Mouse (Mus musculus): ENCODE measurements at regions not wholly inside any gene's neighbourhood (a gene's known extent, or its start where the extent isn't known, plus 50 kb on each side); places are given as distances from the start of the nearest gene placed in this dataset.

DNA sequence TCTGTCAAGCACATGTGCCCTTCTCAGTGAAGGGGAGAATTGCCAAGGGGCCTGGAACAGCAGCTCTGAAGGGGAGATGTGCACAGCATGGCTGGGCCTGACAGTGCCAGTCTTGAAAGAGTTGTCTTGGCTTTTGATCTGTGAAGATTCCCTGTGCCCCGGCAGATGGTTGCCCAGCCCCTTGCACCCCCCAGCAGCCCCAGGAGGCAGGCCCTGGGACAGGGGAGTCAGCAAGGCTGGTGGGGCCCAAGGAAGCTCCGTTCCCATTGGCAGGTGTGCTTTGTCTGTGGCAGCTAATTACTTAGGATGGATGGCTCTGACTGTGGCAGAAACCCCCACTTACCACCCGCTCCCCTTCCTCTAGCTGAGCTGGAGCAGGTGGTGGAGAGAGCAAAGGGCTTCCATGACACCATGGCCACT, 58.6 kb downstream of the Tspan17 start:
- no peak for DNase-seq

DNA sequence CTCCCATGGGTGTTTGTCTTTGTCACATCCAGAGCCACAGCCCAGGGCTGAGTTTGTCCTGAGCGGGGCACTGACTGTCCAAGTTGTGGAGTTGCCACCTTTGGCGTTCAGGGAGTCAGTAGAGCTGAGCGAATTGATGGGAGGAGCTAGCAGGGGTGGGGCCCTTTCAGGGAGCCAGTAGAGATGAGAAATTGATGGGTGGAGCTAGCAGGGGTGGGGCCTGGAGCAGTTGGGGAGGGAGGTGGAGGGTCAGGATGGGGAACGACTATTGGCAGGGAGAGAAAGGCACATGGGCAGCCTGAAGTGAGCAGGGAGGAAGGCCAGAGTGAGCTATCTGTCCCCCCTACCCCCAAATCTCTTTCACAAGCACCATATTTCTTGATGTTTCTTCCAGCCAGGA, 62.0 kb downstream of the Tspan17 start:
- no peak for DNase-seq

DNA sequence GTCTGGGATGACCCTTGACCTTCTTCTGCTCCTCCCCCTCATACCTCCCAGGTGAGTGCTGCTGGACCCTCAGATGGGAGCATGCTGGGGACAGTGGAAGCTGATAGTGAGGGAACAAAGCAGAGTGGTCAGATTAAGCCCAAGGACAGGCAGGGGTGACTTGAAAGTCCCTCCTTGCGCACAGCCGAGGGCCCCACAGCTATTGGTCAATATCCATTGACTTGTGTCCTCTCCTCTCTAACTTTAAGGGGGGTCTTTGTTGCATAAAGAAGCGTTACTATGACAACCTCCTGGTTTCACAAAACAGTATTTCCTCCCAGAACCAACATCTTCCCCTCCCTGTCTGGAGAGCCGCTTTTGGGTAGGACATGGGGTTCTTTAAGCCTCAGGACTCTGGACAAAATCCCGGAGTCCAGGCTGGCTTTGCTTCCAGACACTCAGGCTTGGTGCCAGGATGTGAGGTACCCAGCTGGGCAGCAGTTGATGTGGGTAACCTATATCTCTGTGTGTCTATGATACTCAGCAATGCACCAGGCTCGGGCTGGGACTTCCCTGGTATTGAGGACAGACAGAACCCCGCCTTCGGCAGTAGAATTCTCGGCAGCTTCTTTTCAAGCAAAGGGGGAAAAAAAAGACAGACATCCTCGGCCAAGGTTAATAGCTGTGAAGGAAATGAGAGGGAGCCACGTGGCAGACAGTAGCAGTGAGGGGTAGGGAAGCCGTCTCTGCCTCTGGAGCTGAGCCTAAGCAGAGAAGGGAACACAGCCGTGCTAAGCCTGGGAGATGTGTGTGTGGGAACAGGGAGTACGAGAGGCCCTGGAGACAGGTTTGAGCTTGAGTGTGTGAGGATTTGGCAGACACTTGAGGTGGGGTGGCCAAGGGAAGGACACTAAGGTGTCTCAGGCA, 66.4 kb downstream of the Tspan17 start:
- DNase-seq, result no peak

DNA sequence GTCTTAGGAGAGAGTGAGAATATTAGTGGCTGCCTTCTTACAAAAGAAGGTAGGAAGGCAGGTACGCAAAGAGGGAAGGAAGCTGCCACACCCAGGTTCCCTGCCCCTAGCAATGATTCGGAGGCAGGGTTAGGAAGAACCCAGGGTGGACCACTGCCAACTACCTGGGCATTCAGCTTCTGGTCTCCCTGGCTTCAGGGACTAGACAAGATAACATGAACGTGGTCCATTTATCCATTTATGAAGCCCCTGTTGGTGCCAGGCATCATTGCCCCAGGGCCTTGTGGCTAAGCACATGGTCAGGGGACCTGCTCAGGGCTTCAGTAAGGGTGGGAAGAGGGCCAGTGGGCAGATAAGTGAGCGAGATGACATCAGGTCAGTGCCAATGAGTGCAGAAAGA, 73.8 kb downstream of the Tspan17 start:
- no peak for DNase-seq

DNA sequence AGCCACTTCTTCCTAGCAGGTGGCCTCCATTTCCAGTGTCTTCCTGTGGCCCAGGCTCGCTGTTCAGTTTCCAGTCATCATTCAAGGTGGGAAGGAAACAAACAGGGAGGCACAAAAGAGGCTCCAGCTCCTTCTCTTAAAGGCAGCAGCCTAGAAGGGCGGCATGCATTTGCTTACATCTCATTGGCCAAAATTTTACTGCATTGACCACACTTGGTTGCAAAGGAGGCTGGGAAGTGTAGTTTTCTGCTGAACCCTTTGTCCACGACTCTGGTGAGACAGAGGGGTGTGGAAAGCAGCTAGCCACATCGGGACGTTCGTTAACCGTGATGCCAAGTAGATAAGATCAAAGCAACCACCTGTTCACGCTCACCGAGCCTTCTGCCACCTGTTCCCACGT, 74.9 kb downstream of the Tspan17 start:
- no peak for DNase-seq

DNA sequence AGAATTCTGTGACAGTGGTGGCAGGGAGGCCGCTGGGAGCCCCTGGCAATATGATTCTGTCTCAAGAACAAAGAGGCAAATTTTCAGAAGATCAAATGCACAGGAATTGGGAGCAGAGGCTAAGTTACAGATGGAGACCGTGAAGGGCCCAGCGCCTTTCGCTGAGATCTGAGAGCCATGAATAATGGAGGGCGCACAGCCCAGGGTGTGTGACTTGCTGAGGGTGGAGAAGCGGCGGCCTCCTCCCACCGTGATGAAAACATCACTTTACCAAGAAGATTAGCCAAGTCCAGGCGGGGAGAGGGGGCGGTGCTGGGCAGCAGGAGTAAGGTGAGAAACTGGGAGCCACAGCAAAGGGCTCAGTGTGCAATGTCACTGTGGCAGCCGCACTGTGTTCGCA, 77.2 kb upstream of the Unc5a start:
- DNase-seq, result no peak

DNA sequence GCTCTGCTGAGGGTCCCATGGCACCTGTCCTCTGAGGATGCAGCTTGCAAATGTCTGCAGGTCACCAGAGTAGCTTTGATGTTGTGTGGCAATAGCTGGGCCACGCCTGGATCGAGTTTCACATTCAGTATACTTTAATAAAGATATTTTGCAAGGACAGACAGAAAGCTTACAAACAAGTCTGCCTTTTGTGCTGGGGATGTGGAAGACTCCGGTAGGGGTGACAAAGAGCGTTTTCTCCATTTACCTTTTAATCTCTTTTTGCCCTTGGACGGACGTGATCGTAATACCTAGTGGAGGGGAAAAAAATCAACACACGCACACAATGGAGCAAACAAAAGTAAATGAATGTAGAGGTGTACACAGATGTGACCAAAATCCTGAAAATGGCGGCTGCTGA, 75.3 kb upstream of the Unc5a start:
- no peak for DNase-seq

DNA sequence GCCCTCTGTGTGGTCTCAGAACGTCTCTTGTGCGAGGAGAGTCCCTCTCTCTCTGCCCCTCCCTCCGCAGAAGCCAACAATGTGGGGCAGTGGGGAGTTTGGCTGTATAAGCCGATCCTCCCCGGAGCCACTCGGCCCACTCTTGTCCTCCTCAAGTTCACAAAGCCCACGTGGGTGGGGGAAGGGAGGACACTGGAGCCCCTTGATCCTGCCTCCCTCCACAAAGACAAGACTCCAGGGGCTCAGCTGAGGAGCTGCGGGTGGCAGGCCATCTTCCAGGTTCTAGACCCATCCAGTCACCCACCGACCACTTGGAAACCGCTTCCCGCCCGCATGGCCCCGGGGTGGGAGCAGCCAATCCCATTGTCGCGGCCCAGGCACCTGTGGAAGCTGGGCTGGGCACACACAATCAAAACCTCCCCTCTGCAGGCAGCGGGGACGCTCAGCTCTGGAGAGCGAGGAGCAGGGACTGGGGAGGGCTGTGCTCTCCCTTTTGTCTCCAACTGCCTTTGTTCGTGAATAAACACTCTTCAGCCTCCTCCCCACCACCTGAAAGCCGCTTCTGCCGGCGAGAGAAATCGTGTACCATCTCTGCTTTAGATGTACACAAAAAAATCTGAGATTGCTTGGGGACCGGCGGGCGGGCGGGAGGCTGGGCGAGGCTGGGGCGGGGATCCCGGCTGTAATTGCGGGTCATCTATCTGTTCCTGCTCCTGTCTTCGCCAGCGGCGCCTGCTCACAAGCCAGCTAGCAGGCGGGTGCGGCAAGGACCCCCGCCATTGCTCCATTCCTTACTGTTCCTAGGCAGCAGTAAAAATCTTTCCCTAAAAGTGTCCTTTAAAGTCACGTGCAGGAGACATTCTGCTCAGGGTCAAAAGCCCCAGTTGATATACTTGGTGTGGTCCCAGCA, 74.7 kb upstream of the Unc5a start:
- DNase-seq, result no peak

DNA sequence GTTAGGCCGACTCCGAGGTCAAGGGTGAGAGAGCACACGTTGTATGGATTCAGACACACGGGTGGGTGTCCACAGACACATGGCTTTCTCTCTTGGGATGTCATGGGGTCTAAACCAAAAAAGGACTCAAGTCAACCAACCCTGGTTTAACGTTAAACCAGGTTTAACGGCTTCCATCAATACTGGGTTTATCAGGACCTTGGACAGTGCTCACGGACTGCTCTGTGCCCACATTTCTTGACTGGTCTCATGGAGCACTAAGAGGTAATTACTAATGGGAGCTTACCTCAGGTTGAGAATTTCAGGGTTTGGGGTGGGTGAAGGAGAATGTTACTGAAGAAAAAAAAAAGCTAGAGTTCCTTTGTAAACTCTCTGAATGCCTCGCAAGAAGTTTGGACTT, 72.7 kb upstream of the Unc5a start:
- no peak for DNase-seq

DNA sequence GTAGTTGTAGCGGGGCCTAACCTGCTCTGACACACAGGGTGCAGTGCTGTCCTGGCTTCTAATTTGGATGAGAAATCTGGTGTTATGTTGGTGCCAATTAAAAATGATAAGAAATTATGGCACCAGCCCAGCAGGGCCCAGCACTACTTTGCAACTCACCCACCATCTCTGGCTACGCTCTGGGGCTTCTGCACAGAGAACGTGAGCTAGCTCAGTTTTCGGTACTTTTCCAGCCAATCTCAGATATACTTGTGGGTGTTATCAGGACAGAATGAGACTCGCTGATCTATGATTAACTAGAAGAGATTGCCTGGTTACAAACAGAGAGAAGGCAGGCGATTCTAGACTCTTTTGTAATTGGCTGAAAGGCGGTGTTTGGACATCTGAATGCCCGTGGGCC, 71.6 kb upstream of the Unc5a start:
- DNase-seq, result no peak

DNA sequence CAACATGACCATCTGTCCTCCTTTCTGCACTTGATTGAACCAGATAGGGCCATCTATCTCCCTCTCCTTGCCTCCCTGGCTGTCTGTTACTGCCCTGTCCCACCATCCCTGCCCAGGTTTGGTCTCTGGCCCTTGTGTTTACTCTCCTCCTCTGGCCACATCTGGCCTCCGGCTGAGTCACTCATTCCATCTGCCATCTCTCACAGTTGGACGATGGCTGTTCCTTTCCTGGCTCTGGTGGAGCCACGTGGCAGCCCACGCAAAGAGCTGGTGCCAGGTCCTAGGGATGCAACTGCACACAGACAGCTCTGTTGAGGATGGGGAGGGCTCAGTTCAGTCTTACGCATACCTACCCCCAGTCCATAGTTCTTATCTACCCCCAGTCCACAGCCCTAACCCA, 69.9 kb upstream of the Unc5a start:
- DNase-seq, result peak; percentile 8

DNA sequence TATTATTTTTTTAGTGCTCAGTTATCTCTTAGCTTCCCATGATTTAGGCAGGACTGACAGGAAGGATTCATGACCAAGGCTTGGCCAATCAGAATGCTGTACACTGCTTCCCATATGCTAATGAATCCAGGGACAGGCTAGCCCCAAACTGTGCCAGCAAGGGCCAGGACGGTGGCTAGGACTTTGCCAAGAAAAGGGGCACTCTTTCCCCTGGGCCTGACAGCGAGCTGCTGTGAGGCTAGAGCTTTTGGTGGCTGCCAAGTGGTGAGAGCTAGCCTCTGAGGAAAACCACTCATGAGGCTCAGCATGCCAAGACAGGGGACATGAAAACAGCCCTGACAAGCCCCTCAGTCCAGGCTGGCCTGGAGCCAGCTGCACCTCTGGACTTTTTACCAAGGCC, 69.0 kb upstream of the Unc5a start:
- no peak for DNase-seq

DNA sequence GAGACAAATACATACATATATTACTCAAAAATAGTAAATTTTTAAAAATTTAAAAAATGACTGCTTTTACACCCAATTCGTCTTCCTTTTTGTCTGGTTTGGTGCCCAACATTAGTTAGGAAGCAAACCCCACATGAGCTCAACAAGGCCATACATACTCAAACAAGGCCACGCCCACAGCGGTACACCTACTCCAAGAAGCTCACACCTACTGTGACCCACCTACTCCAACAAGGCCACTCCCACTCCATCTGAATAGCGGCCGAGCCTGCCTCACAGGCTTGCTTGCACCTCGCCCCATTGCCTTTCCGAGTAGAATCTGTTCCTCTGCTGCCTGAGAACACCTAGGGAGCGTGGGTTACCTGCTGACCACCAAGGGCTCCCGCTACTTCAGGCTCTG, 66.4 kb upstream of the Unc5a start:
- no peak for DNase-seq

DNA sequence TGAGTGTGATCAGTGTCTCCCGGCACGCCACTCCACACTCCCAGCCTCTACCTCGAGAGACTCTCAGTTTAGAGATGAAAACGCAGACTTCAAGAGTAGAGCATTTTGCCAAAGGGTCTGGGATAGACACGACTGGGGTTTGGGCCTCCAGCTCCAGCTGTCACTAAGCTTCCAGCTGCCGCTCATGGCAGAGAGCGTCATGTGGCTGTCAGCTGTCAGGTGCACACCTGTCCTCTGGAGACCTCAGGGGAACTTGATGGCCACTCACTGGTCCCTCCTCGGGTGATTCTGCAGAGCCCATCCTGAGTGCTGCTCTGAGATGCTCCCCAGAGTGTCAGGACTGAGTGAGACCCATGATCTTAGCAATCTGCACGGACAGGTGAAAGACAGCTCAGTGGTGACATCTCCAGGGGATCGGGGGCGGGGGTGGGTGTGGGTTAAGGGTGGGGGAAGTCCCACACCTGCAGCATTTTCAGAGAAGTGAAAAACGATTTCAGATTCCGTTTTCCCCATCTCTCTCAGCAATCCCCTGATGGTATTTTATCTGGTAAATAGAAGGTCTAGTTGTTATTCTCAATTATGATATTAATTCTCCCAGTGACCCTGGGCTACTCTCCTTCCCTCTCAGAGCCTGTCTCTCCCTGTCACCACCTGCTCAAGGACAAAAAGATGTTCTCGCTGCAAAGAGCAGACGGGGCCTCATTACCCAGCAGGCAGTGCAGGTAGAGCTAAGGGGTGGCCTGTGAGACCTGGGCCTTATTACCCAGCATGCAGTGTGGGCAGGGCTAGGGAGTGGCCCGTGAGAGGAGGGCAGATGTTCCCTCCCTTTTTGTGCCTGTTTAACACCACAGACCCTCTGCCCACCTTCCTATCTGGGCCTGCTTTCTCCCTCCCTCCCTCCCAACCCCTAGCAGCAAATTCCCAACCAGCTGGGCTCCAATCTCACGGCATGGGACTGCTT, 65.2 kb upstream of the Unc5a start:
- DNase-seq, result no peak

DNA sequence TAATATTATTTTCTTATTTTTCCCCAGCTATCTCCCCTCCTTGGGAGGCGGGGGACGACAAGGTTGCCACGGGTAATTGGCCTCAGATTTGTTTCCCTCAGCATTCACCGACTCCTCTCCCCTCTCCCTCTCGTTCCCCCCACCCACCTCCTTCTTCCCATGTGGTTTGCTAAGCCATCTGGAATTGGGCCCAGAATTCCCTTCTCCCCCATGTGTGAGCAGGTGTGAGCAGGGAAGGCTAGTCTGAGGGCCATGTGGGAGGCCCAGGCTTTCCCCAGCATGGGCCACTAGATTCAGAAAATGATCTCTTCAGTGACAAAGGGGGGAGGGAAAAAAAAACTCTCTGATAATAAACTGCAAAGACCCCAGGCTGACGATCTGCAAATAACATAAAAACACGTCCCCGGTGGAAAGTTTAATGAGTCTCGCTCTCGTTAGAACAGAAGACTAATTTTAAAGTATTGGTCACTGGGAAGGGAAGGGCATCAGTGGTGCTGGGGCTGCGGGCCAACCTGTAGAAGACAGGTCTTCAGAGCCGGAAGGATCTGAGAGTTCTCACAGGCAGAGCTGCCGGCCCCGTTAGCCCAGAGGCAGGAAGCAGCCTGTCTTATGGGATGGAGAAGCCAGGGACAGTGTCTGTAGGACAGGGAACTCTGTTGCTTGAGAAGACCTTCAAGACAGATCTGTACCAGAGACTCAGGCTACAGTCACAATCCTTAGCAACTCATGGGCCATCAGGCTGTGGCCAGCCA, 64.3 kb upstream of the Unc5a start:
- no peak for DNase-seq

DNA sequence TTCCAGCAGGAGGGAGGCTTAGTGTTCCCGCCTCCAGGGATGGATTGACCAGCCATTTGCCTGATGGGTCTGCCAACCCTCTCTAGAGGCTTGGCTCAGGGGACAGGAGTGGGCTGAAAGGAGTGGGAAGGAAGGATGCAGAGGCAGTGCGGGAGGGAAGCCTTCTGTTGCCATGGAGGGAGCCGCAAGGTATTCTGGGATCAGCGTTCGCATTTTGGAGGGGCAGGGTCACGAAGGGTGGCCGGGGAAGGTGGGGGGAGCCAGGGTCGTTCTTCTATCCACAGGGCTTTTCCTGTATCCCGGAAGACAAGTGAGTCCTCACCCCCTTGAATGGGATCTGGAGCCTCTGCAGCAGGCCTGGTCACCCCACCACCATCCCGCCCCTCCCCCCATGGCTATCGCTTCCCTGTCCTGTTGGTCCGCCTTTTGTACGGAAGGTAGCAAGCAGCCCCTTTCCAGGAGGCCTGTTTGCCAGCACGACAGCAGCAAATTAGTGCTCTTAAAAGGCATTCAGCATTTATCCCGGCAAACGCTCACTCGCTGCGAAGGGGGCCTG, 61.8 kb upstream of the Unc5a start:
- DNase-seq, result no peak

DNA sequence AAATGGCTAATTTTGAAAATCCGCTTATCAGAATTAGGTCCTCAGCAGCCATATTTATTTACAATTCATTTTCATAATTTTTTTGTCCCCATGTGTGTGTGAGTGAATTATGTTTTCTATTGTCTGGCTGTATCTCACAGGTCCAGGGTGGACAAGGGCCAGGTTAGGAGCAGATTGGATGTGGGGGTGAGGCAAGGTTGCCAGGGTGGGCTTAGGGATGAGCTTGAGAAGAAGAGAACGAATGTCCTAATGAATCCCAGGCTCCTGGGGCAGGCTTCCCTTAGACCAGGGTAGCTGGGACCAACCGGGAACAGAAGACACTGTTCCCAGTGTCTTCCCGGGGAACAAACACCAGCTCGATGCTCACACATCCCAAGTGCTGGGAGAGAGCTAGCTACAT, 61.2 kb upstream of the Unc5a start:
- DNase-seq, result no peak

DNA sequence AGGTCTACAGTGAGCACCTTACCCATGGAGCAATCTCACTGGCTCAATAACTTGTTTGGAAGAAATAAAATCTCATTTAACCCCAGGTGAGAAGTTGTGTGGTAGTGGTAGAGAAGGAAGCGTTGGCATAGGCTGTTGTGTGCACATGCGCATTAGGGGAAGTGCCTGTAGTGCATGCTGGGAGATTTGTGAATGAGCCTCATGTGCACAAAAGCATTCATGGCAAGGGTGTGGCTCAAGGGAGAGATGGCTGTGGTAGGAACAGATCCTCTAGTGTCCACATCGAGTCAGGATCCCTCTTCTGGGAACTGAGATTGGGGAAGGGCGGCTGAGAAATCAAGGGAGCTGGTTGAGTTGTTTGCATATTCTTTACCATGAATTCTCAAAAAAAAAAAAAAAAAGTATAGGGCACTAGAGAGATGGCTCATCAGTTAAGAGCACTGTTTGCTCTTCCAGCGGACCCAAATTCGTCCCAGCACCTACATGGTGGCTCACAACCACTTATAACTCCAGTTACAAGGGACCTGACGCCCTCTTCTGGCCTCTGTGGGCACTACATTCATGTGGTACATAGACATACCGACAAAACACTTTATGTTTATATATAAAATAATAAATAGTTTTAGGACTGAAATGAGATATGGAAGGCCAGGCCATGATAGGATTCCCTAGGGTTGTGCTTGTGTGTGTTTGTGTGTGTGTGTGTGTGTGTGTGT, 59.4 kb upstream of the Unc5a start:
- no peak for DNase-seq

DNA sequence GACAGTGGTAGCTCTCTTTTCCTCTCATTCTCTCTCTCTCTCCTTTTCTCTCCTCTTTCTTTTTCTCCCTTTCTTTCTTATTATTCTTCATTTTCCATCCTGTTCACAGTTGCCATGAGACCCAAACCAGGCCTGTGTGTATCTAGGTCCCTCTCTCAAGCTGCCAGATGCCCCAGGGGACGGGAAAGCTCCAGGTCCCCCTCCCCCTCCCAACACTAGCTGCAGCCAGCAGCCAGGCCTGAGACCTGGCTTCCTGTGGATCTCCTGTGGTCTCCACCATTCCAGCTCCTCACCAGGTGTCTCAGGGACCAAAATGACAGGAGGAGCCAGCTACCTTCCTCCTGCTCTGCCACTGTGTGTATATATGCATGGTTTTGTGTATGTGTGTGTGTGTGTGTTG, 56.6 kb upstream of the Unc5a start:
- no peak for DNase-seq

DNA sequence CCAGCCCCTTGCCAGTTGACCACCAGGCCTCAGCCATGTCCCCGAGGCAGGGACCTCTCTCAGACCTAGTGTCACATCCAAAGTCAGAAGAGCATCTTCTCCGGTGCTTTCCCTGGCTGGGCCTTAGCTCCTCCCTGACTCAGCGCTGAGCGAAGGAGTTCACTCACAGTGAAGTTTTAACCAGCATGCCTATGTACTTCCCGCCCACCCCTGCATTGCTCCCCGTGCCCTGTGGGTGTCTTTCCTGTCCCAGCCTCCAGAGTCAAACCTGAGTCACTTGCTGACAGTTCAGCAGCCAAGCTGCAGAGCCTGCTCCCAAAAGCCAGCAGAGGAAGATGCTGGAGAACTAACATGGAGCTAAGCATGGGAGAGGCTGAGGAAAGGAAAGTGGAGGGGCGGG, 55.6 kb upstream of the Unc5a start:
- no peak for DNase-seq

DNA sequence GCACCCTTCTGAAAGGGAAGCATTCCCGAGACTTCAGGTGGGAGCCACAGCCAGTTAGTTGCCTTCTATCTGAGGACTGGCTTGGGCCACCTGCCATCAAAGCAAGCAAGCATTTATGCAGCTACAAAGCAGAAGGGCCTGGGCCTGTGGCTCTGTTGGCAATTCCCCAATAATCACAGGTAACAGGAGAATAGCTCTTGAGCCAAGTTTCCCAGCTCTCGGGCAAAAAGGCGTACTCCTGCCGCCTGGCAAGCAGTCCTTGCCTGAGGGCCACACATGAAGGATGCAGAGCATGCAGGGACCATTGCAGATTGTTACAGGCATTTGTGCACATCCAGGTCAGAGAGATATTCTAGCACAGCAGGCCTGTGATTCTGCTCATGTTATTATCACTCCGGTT, 53.2 kb upstream of the Unc5a start:
- no peak for DNase-seq
